Mouse (Mus musculus): ENCODE data around the gene Olfr656. TPM values are rescaled to one million over a fixed set of nuclear protein-coding genes. Genes with fewer than 3 reads are reported as not detected.

The Olfr656 gene
- polyA plus RNA-seq, 1 experiment from 2014 or later = not detected

Other genes with a start within 250 kb of the Olfr656 start
- 0.11 TPM in 1 of 2 replicates, not detected in the other for gene Trim30b, start 244.1 kb upstream of the Olfr656 start, polyA plus RNA-seq (2016; fragmentation: Nextera tagmentation; extraction: Ambion mirVana)
- 0.14 and 0.20 TPM in 2 replicates for gene Trim30c, start 213.1 kb upstream of the Olfr656 start, polyA plus RNA-seq (2016; fragmentation: Nextera tagmentation; extraction: Ambion mirVana)
- 1.2 and 1.3 TPM in 2 replicates for gene Trim30a, start 148.8 kb upstream of the Olfr656 start, polyA plus RNA-seq (2016; fragmentation: Nextera tagmentation; extraction: Ambion mirVana)
- gene Trim30d, start 106.1 kb upstream of the Olfr656 start, polyA plus RNA-seq (2016; fragmentation: Nextera tagmentation; extraction: Ambion mirVana) = 0.42 and 0.43 TPM in 2 replicates
- gene Olfr651, start 63.8 kb upstream of the Olfr656 start, polyA plus RNA-seq (2016; fragmentation: Nextera tagmentation; extraction: Ambion mirVana) = not detected in 2 replicates
- not detected in 2 replicates for gene Olfr652, start 53.1 kb upstream of the Olfr656 start, polyA plus RNA-seq (2016; fragmentation: Nextera tagmentation; extraction: Ambion mirVana)
- gene Olfr653, start 36.6 kb upstream of the Olfr656 start, polyA plus RNA-seq (2016; fragmentation: Nextera tagmentation; extraction: Ambion mirVana) = not detected in 2 replicates
- not detected in 2 replicates for gene Olfr654, start 26.9 kb upstream of the Olfr656 start, polyA plus RNA-seq (2016; fragmentation: Nextera tagmentation; extraction: Ambion mirVana)
- not detected in 2 replicates for gene Olfr655, start 12.2 kb upstream of the Olfr656 start, polyA plus RNA-seq (2016; fragmentation: Nextera tagmentation; extraction: Ambion mirVana)
- not detected in 2 replicates for gene Olfr657, start 10.8 kb downstream of the Olfr656 start, polyA plus RNA-seq (2016; fragmentation: Nextera tagmentation; extraction: Ambion mirVana)
- not detected in 2 replicates for gene Olfr658, start 33.4 kb downstream of the Olfr656 start, polyA plus RNA-seq (2016; fragmentation: Nextera tagmentation; extraction: Ambion mirVana)
- not detected in 2 replicates for gene Olfr659, start 52.8 kb downstream of the Olfr656 start, polyA plus RNA-seq (2016; fragmentation: Nextera tagmentation; extraction: Ambion mirVana)
- not detected in 2 replicates for gene Olfr661, start 72.5 kb downstream of the Olfr656 start, polyA plus RNA-seq (2016; fragmentation: Nextera tagmentation; extraction: Ambion mirVana)
- gene Usp17le, start 163.5 kb downstream of the Olfr656 start, polyA plus RNA-seq (2016; fragmentation: Nextera tagmentation; extraction: Ambion mirVana) = not detected in 2 replicates
- gene Usp17lb, start 228.6 kb downstream of the Olfr656 start, polyA plus RNA-seq (2016; fragmentation: Nextera tagmentation; extraction: Ambion mirVana) = not detected in 2 replicates
- gene Usp17la, start 243.1 kb downstream of the Olfr656 start, polyA plus RNA-seq (2016; fragmentation: Nextera tagmentation; extraction: Ambion mirVana) = not detected in 2 replicates